Mouse (Mus musculus): ENCODE measurements at regions not wholly inside any gene's neighbourhood (a gene's known extent, or its start where the extent isn't known, plus 50 kb on each side); places are given as distances from the start of the nearest gene placed in this dataset.

GRCm38 (mm10) chr8:89234041-89234440, 190.1 kb upstream of the Sall1 start:
- DNase-seq (ENCODE audit: low read depth in 3 of 3, low spot score in 3 of 3), result no peak

GRCm38 (mm10) chr8:89232318-89232717, 188.4 kb upstream of the Sall1 start:
- H3K27ac ChIP-seq, result no peak overlapping the region

More at GRCm38 (mm10) chr8:89234041-89234440, 190.1 kb upstream of the Sall1 start:
- Histone ChIP-seq H3K27me3 (ENCODE audit: control insufficient read depth, insufficient read depth, low read length) (no peaks in the 10 kb centered on the region), H3K4me3 (ENCODE audit: insufficient read depth in 1 of 2, low read depth in 2 of 2, low read length in 2 of 2) (no peak overlapping the region), H3K27ac (no peak overlapping the region), H3K4me2 (ENCODE audit: low read depth) (no peak overlapping the region), H3K9ac (replicated peaks) (no peak overlapping the region), H3K9me3 (ENCODE audit: control insufficient read depth, low read length) (no peaks in the 10 kb centered on the region), H3K36me3 (replicated peaks; ENCODE audit: control insufficient read depth, insufficient read depth, low read depth) (no peaks in the 10 kb centered on the region), H3K4me1 (replicated peaks; ENCODE audit: control insufficient read depth in 2 of 2, insufficient read depth in 2 of 2, low read length in 1 of 2) (no peaks in the 10 kb centered on the region)
- no peak for ATAC-seq (ENCODE audit: insufficient read depth)
- no peak for TF ChIP-seq EP300 (IDR thresholded peaks at IDR 0.05; ENCODE audit: low read depth)
- no peak for TF ChIP-seq CTCF (IDR thresholded peaks at IDR 0.05; ENCODE audit: low read depth)

DNA sequence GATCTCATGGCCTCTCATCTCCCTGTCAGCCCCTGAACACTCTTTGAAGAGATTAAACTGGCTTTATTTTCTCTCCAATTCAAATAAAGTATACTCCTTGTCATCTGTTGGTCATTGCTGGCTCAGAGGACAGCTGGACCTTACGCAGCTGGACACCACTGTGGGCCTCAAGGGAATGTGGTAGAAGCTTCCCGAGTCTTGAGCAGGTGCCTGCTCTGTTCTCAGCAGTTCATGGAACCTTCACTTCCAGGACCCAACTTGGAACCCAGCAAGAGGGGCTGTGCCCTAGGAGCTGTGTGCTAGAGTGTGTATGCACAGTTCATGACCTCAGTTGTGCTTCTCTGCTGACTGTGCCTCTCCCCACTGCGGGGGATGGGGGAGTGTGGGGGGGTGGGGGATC, 185.2 kb upstream of the Sall1 start:
- no peak overlapping the region for H3K9ac ChIP-seq (replicated peaks)
- H3K4me3 ChIP-seq (ENCODE audit: insufficient read depth in 1 of 2, low read depth in 2 of 2, low read length in 2 of 2), result no peak overlapping the region
- H3K27me3 ChIP-seq (ENCODE audit: control insufficient read depth, insufficient read depth, low read length), result no peaks in the 10 kb centered on the region
- no peak overlapping the region for H3K27ac ChIP-seq
- no peak for TF ChIP-seq EP300 (IDR thresholded peaks at IDR 0.05; ENCODE audit: low read depth)
- no peaks in the 10 kb centered on the region for H3K9me3 ChIP-seq (ENCODE audit: control insufficient read depth, low read length)
- no peaks in the 10 kb centered on the region for H3K36me3 ChIP-seq (replicated peaks; ENCODE audit: control insufficient read depth, insufficient read depth, low read depth)
- 47% methylated on average over 3 of the region's 3 CpGs for WGBS (ENCODE audit: insufficient replicate concordance)
- H3K4me1 ChIP-seq (replicated peaks; ENCODE audit: control insufficient read depth in 2 of 2, insufficient read depth in 2 of 2, low read length in 1 of 2), result no peaks in the 10 kb centered on the region
- no peak for ATAC-seq (ENCODE audit: insufficient read depth)
- H3K4me2 ChIP-seq (ENCODE audit: low read depth), result no peak overlapping the region
- DNase-seq (ENCODE audit: low read depth in 3 of 3, low spot score in 3 of 3), result no peak

More at GRCm38 (mm10) chr8:89232318-89232717, 188.4 kb upstream of the Sall1 start:
- TF ChIP-seq EP300 (IDR thresholded peaks at IDR 0.05; ENCODE audit: low read depth) (no peak), CTCF (IDR thresholded peaks at IDR 0.05; ENCODE audit: low read depth) (no peak)
- Histone ChIP-seq H3K4me3 (ENCODE audit: insufficient read depth in 1 of 2, low read depth in 2 of 2, low read length in 2 of 2) (no peak overlapping the region), H3K4me2 (ENCODE audit: low read depth) (no peak overlapping the region), H3K9me3 (ENCODE audit: control insufficient read depth, low read length) (no peaks in the 10 kb centered on the region), H3K4me1 (replicated peaks; ENCODE audit: control insufficient read depth in 2 of 2, insufficient read depth in 2 of 2, low read length in 1 of 2) (no peaks in the 10 kb centered on the region), H3K36me3 (replicated peaks; ENCODE audit: control insufficient read depth, insufficient read depth, low read depth) (no peaks in the 10 kb centered on the region), H3K9ac (replicated peaks) (no peak overlapping the region), H3K27me3 (ENCODE audit: control insufficient read depth, insufficient read depth, low read length) (no peaks in the 10 kb centered on the region)
- WGBS (ENCODE audit: insufficient replicate concordance), result 40% methylated on average over 1 of the region's 1 CpGs
- DNase-seq (ENCODE audit: low read depth in 3 of 3, low spot score in 3 of 3), result no peak
- no peak for ATAC-seq (ENCODE audit: insufficient read depth)

DNA sequence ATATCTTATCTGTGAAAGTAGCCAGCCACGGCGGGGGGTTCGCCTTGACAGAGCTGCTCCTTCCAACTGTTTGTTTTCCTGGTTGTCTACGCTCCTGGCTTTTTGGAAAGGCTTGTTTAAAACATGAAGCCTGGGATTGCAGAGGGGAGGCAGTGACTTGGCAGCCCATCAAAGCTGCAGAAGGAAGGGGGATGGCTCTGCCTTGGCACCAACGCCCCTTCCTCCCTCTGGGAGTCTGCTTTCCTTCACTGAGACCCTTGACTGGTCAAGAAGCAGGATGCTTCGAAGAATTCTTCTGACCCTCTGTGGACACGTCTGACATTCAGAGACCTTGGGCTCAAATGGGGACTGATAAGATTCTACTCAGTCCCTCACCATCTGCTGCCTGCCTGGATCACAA, 176.9 kb upstream of the Sall1 start:
- no peak overlapping the region for H3K9ac ChIP-seq (replicated peaks)
- H3K36me3 ChIP-seq (replicated peaks; ENCODE audit: control insufficient read depth, insufficient read depth, low read depth), result no peaks in the 10 kb centered on the region
- WGBS (ENCODE audit: insufficient replicate concordance), result 45% methylated on average over 7 of the region's 7 CpGs
- no peak overlapping the region for H3K4me2 ChIP-seq (ENCODE audit: low read depth)
- H3K27ac ChIP-seq, result no peak overlapping the region
- no peaks in the 10 kb centered on the region for H3K27me3 ChIP-seq (ENCODE audit: control insufficient read depth, insufficient read depth, low read length)
- H3K9me3 ChIP-seq (ENCODE audit: control insufficient read depth, low read length), result no peaks in the 10 kb centered on the region
- DNase-seq (ENCODE audit: low read depth in 3 of 3, low spot score in 3 of 3) (no peak), ATAC-seq (ENCODE audit: insufficient read depth) (no peak)
- H3K4me1 ChIP-seq (replicated peaks; ENCODE audit: control insufficient read depth in 2 of 2, insufficient read depth in 2 of 2, low read length in 1 of 2), result no peaks in the 10 kb centered on the region
- no peak overlapping the region for H3K4me3 ChIP-seq (ENCODE audit: insufficient read depth in 1 of 2, low read depth in 2 of 2, low read length in 2 of 2)
- TF ChIP-seq CTCF (IDR thresholded peaks at IDR 0.05; ENCODE audit: low read depth) (no peak), EP300 (IDR thresholded peaks at IDR 0.05; ENCODE audit: low read depth) (no peak)

- no peak overlapping the region for H3K4me3 ChIP-seq (ENCODE audit: insufficient read depth in 1 of 2, low read depth in 2 of 2, low read length in 2 of 2)
Observed at GRCm38 (mm10) chr8:89220381-89220780, 176.4 kb upstream of the Sall1 start.

More at GRCm38 (mm10) chr8:89220381-89220780, 176.4 kb upstream of the Sall1 start:
- H3K27ac ChIP-seq, result no peak overlapping the region
- no peak for TF ChIP-seq EP300 (IDR thresholded peaks at IDR 0.05; ENCODE audit: low read depth)
- TF ChIP-seq CTCF (IDR thresholded peaks at IDR 0.05; ENCODE audit: low read depth), result no peak
- H3K27me3 ChIP-seq (ENCODE audit: control insufficient read depth, insufficient read depth, low read length), result no peaks in the 10 kb centered on the region
- WGBS (ENCODE audit: insufficient replicate concordance), result 67% methylated on average over 2 of the region's 2 CpGs
- H3K4me2 ChIP-seq (ENCODE audit: low read depth), result no peak overlapping the region
- DNase-seq (ENCODE audit: low read depth in 3 of 3, low spot score in 3 of 3), result no peak
- H3K36me3 ChIP-seq (replicated peaks; ENCODE audit: control insufficient read depth, insufficient read depth, low read depth), result no peaks in the 10 kb centered on the region
- no peak for ATAC-seq (ENCODE audit: insufficient read depth)
- no peaks in the 10 kb centered on the region for H3K9me3 ChIP-seq (ENCODE audit: control insufficient read depth, low read length)
- no peak overlapping the region for H3K9ac ChIP-seq (replicated peaks)
- H3K4me1 ChIP-seq (replicated peaks; ENCODE audit: control insufficient read depth in 2 of 2, insufficient read depth in 2 of 2, low read length in 1 of 2), result no peaks in the 10 kb centered on the region
